Mouse (Mus musculus) regulatory T cell (primary cell): Measurements from ENCODE around the gene Stab1.

Experiments used
- in situ Hi-C: fragments of 300-600 bp; cut with MboI, MseI; formaldehyde crosslinking; loops from one replicate; pipeline ENCODE4 v1.15.1; 2025; ENCODE audit warnings: high pct_unique_total_duplicates

The Stab1 gene

GRCm38 (mm10) chr14:31165991-31166630 is 2.3 kb downstream of the Stab1 start:
- in situ Hi-C loops: no loop called here

GRCm38 (mm10) chr14:31165458-31165857 is 3.0 kb downstream of the Stab1 start:
- in situ Hi-C loops: no loop called here

GRCm38 (mm10) chr14:31165010-31165409 is 3.4 kb downstream of the Stab1 start:
- in situ Hi-C loops: no loop called here

- in situ Hi-C loops: no loop called here
Observed at GRCm38 (mm10) chr14:31164067-31164466, 4.4 kb downstream of the Stab1 start.

GRCm38 (mm10) chr14:31161638-31162037 is 6.8 kb downstream of the Stab1 start:
- in situ Hi-C loops: no loop called here

GRCm38 (mm10) chr14:31161191-31161590 is 7.2 kb downstream of the Stab1 start:
- in situ Hi-C loops: no loop called here

- in situ Hi-C loops: no loop called here
Observed at GRCm38 (mm10) chr14:31160196-31161150, 8.0 kb downstream of the Stab1 start.

- in situ Hi-C loops: no loop called here
Observed at GRCm38 (mm10) chr14:31145694-31146093, 22.7 kb downstream of the Stab1 start.

GRCm38 (mm10) chr14:31141011-31141410 is 27.4 kb downstream of the Stab1 start:
- in situ Hi-C loops: no loop called here

- in situ Hi-C loops: no loop called here
Observed at GRCm38 (mm10) chr14:31140141-31140540, 28.3 kb downstream of the Stab1 start.

- in situ Hi-C loops: no loop called here
Observed at GRCm38 (mm10) chr14:31139666-31140065, 28.8 kb downstream of the Stab1 start.

GRCm38 (mm10) chr14:31138897-31139429 is 29.5 kb downstream of the Stab1 start:
- in situ Hi-C loops: no loop called here

- in situ Hi-C loops: no loop called here
Observed at GRCm38 (mm10) chr14:31138219-31138896, 30.1 kb downstream of the Stab1 start.

- in situ Hi-C loops: no loop called here
Observed at GRCm38 (mm10) chr14:31137791-31138190, 30.6 kb downstream of the Stab1 start.

- in situ Hi-C loops: no loop called here
Observed at GRCm38 (mm10) chr14:31137281-31137595, 31.2 kb downstream of the Stab1 start.

GRCm38 (mm10) chr14:31136411-31137280 is 31.8 kb downstream of the Stab1 start:
- in situ Hi-C loops: no loop called here

GRCm38 (mm10) chr14:31135495-31136410 is 32.7 kb downstream of the Stab1 start:
- in situ Hi-C loops: no loop called here

GRCm38 (mm10) chr14:31134015-31135000 is 34.1 kb downstream of the Stab1 start:
- in situ Hi-C loops: no loop called here
